Mouse (Mus musculus) c-Kit-positive CD71-positive TER-119-positive erythroid progenitor cells, embryonic 14.5 days (primary cell): ENCODE measurements around the gene Rps6kc1.
A peak's percentile ranks its signal among the peaks of the same experiment; 100 is the strongest.

ENCODE experiments used
- DNase-seq: peaks from one replicate; pipeline ENCODE4 v3.0.0-alpha.2; 2013; ENCODE audit warnings: low spot score

Gene Rps6kc1

DNA sequence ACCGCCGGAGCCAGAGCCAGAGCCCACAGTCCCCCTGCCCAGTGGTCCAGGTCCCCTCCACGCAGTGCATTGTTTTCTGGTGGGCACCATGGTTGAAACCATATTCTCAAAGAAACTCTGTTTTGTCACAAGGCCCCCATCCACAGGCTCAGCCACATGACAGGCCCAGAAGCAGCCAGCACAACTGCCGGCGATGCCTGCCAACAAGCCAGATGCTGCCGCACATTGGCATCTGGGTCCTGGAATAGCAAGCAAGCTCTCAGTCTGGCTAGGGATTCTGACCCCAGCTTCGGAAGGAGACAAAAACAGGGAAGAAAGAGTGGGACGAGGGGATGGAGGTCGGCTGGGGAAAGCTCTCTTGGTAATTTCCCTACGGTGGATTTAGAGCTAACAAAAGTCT, 147.8 kb downstream of the Rps6kc1 start:
- no peak for DNase-seq

DNA sequence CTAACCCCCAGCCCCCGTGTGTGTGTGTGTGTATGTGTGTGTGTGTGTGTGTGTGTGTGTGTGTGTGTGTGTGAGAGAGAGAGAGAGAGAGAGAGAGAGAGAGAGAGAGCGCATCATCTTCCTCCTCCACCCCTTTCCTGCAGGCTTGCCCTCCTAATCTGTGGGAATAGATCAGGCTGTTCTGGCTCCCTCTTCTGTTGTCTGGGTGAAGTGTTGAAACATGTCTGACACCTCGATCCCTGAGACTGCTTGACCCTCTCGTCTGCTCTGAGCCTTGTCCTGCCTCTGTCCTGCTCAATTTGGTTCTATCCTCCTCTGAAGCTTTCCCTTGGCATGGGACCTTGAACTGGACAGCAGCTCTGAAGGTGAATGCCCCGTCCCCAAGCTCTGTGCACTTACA, 149.8 kb downstream of the Rps6kc1 start:
- no peak for DNase-seq

DNA sequence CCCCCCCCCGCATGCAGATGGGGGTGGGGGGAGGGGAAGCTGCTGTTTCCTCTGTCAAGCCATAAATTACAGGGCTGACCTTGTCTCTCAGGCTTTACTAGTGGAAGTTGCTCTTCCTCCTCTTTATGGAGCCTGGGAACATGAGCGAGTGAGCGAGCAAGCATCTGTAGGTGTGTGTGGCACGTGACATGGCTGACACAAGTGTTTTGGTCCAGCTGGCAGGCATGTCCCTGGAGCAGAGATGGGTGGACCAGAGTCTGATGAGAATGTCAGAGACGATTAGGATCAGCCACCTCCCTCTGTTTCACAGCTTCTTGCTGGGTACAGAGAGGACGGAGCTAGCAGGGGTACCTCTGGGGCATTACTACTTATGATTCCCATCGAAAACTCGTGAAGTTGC, 153.7 kb downstream of the Rps6kc1 start:
- no peak for DNase-seq

DNA sequence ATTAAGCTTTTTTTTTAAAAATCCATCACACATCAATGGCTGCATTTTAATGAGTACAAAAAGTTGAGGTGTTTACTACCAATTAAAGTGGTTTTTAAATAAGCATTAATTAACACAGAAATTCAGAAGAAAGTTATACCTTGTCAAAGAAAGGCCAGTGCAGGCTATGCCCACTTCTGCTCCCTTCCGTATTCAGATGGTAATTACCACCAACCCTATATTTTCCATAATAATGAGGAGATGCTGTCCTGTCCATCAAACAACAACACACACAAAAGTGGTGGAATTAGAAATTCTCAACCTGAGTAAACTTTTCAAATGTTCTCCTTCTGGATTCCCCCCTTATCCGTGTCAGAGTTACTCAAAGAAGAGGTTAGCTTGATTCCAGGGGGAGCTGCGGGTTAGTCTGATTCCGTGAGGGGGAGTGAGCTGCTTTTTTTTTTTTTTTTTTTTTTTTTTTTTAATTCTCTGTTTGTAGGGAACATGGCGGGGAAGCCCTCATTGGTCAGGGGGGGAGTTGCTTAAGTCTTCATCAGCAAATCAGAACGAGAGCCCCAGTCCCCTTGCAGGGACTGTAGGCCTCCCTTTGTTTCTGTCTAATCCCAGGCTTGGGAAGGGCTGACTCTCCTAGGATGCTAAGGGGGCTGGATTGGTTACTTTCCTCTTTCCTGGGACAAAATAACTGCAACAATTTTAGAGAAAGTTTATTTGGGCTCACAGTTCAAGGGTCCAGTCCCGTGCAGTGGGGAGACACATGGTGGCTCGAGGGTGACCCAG, 159.6 kb downstream of the Rps6kc1 start:
- DNase-seq, result no peak

DNA sequence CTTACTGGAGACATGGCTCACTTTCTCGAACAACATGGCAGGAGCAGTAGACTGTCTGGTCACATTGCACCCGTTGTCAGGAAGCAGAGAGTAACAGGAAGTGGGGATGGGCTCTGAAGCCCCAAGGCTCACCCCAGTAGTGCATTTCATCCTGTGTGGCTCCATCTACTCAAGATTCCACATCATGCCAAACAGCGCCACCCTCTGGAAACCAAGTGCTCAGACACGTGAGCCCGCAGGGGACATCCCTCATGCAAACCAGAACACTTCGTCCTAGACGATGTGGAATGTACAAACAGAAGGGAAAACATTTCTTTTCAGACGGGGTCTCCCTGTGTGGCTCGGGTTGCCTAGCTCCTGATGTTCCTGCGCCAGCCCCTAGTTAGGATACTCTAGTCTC, 162.6 kb downstream of the Rps6kc1 start:
- no peak for DNase-seq

DNA sequence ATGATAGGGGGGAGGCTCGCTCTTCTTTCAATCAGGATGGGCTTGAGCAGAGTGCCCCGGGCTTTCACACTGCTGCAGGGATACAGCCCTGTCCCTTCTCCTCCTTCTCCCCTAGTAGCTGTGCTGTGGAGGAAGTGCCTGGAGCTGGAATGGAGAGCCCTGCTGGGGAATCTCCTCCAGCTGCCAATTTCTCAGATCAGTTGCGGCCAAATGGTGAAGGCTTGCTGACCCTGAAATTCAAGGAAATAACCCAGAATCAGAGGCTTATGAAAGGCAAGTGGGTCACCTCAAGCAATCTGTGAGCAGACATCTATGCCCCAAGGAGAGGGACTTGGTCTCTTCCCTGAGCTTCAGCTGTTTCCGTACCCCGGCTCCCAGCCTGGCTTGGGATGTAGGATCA, 170.1 kb downstream of the Rps6kc1 start:
- no peak for DNase-seq

DNA sequence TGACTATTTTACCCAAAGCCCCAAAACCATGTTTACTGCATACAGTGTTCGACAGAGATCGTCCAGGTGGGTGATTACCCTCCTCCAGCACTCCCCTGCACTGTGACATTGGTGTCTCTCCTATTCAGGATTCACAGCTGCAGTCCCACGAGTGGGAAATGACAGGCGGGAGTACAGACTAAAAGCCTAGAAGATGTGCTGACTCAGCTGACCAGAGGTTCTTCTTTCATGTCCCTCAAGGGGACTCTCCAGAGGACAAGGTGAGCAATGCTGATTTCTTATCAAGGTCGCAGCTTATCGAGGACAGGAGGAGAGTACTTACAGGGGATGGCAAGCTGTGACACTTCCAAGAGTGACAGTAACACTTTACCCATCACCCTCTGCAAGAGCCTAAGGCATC, 178.8 kb downstream of the Rps6kc1 start:
- DNase-seq, result no peak

DNA sequence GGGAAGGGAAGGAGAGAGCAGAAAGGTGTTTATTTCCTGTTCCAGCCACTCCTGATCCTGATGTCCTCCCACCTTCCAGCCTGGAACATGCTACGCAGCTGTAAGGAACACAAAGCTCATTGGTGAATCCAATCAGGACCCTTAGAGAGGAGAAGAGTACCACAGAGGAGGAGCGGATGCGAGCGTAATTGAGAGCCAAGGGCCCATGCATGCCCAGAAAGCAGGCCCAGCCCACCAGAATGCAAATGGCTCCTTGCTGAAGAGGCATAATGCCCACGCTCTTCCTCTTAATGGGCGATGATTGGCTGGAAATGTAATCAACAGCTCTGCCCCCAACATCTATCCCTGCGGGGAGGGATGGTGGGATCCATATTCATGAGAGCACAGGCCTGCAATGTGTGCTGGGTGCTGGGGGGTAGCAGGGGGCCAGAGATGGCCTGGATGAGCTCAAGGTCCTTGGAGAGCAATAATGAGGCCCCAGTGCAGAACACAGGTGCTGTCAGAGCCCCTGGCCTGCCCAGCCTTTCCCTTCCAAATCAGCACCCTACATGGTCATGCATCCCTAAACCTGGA, 182.0 kb downstream of the Rps6kc1 start:
- DNase-seq, result no peak

DNA sequence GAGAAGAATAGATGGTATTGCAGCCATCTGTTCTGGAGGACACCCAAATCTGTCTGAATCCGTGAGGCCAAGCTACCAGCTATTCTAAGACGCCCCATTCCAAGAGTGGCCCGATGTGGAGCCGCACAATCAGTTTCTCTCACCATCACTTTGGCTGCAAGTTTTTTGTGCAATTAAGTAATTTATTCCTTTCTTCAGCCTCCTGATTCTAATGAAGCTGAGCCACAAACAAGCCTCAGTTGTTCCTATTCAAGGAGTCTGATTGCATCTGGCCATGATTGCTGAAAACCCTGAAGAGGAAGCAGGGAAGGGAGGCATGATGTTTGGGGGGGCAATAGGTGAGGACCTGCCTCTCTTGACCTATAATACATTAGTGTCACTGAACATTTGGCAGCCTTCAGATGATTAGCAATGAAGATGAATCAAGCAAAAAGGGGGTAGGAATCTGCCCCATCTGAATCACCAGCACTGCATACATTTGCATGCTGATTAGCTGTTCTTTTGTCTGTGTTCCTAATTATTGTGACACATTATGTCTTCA, 183.4 kb downstream of the Rps6kc1 start:
- DNase-seq, result no peak

DNA sequence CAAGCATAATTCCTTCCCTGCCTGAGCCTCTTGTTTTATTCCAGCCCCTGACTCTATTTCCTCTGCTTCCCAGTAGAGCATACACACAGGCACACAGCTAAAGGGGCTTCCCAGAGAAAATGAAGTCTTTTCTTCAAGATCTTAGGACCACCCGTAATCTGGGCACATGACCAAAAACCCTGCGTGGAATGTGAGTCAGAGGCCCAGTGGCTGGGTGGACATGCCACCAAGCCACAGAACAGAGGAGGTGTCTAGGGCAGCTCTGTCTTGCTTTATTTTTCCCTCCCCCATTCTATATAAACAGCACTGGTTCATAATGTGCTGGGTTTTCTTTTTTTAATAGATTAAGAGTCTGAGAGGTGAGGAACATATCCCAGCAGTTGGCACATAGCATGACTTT, 184.2 kb downstream of the Rps6kc1 start:
- no peak for DNase-seq

DNA sequence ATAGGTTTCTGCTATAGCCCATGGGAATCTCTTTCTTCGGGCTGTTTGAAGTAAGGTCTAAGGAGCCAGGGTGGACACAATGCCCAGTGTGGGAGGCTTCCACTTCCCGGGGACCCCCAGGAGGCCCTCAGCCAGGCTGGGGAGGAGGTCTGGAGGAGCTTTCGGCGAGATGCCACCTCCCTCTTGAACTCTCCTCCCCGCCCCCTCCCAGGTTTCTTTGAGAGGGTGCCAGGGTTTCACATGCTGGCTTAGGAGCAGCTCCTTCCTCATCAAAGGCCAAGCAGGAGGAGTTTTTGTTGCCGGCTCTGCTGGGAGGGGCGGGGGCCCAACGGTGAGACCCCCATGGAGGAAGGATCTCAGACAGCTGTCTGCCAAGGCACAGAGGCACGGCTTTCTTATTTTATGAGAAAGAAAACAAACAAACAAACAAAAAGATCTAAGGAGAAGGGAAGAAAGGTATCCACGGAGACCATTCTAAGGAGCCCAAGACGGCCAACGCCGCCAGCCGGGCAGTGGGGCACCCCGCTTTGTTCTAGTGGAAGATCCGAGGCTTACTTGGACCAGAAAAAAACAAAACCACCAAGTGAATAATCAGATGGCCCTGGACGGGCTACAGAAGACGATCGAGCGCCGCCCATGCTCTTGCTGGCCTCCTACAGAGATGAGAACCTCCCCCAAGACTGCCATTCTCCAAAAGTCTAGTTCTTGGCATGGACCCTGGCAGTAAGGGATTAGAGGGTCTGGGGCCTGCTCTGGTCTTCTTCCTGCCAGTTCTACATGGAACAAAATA, 186.8 kb downstream of the Rps6kc1 start:
- no peak for DNase-seq

DNA sequence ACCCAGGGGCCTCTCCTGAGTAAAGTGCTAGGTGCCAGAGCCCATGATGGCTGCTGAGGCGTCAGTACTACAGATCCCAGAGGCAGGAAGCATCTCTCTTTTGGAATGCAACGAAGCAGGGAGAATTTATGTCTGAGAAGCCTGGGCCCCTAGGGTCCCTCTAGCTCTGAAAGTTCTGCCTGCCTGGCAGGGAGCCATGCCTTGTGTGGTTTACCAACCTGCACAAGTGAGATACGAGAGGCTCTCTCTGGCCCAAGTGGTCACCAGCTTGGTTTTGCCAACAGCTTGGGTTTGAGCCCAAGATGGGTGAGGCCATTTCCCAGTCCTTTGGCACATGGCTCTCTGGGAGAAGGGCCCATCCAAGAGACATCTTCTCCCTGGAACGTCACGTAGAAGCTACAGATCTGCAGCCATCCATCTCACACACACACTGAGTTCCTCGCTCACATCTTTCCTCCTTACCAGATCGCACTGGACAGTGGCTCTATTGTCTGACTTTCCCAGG, 187.6 kb downstream of the Rps6kc1 start:
- DNase-seq, result no peak

DNA sequence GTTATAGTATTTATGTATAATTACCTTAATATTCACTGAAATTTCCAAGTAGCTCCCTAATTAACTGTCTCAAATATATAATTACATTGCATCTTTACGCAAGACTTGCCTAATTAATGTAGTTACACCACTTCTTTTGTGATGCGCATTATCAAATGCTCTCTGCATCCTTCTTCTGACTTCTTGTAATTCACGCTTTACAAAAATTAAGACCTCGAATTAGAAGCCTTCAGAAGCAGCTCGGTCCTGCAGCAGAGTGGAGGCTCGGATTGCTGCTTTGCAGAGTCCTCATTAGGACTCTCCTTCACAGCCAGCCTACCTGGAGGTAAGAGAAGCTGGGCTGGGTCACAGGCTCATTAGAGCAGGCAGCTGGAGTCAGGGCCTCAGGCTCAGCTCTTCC, 197.7 kb downstream of the Rps6kc1 start:
- no peak for DNase-seq

DNA sequence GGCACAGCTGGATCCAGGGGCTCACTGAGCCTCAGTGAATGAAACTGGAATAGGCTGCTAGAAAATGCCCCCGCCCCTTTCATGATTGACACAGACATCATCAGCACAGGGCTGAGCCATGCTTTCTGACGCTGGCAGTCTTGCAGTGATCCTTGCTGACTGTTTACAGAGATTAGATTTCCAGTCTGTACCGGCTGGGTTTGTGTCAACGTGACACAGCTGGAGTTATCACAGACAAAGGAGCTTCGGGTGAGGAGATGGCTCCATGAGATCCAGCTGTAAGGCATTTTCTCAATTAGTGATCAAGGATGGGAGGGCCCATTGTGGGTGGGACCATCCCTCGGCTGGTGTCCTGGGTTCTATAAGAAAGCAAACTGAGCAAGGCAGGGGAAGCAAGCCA, 214.0 kb downstream of the Rps6kc1 start:
- DNase-seq, result no peak

DNA sequence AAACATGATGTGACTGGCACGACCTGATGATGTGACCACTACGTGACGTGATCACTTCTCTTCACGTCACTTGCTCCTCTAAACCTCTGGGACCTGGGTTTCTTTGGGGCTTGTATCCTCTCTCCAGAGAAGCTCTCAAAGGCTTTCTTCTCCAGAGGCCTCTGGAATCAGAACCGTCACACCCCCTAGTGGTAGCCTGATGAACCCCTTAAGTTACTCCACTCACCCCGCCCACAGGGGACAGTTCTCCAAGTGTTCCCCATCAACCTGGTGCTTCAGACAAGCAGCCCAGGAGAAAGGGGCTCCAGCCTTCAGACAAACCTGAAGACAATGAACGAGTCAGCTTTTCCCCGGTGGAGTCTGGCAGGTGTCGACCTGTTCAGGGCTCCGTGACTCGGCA, 216.0 kb downstream of the Rps6kc1 start:
- DNase-seq, result peak; percentile 1

DNA sequence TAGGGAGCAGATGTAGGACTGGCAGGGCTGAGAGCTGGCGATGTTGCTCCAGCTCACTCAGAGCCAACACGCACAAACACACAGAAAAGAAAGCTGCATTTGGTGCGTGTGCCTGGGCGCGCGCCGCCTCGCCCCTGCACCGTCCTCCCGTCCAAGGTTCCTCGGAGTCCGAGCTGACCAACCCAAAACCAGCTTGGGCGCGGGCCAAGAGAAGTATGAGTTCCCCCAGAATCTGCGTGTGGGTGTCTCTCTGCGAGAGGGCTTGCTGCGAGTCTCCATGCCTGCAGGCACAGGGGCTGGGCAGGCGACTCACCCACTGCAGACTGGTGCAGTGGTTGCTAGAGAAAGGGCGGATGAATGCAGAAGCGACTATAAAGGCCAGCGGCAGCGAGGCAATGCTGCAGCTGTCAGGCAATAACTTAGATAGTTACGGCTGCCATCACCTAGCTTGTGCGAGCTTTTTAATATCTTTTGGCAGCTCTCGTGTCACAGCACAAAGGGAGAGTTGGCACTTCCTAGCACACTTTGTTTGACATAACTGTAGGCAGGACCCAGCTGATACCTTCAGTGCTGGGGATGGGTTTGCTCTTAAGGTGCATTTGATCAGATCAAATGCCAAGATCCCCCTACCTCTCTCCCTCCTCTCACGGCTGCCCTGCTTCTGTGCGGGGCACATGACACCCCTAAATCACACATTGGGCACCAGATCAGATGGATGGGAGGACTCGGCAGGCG, 220.9 kb downstream of the Rps6kc1 start:
- DNase-seq, result no peak

DNA sequence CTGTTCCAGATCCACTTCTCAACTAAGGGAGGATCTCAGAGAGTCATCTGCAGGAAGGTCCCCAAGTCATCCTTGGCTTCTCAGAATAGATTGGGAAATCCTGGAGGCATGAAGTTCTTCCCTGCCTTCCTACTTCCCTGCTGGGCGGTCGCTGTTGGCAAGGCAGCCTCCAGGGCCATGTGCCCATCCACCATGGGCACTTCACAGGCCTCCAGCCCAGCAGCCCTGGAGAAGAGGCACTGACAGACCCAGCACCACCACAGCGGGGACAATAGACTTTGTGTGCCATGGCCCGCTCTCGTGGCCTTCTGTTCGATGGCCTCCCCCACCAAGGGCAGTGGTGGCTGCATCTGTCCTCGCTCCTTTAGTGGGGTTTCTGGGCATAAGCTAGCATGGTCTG, 228.5 kb downstream of the Rps6kc1 start:
- DNase-seq, result no peak

DNA sequence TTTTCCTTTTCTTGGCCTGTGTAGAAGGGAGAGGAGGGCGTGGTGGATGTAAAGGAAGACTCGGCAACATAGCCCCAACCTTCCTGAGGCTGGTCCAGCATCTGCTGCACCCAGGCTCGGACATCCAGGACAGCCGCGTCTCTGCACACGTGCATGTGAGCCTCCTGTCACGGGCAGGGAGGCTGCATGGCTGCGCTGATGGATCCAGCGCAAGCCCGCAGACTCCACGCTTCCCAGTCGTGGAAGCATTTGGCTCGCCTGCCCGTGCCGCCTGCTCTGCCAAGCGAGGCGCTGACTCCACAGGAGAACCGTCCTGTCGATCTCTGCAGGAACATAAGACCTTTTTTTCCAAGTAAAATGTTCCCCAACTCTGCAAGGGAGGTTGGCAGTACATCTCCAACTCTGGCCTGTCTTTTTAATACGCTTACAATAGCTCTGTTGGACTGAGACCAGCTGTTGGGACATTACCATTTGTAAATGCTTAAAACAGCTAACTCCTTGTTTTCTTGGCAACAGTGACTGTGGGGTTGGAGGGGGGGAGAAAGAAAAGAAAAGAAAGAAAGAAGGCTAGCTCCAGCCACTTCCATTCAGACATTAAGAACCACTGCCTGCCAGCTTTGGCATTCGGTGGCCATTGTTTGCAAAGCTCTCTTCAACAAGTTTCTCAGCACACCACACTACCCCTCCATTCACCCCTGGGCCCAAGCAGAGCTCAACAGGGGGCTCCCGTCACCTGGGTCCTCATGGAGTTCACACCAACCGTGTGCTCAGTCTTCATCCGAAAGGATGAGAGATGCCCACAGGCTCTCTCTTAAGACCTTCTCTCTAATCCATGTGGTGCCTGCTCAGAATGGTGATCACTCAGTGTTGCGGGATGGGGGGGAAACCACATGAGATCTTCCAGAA, 229.3 kb downstream of the Rps6kc1 start:
- no peak for DNase-seq

DNA sequence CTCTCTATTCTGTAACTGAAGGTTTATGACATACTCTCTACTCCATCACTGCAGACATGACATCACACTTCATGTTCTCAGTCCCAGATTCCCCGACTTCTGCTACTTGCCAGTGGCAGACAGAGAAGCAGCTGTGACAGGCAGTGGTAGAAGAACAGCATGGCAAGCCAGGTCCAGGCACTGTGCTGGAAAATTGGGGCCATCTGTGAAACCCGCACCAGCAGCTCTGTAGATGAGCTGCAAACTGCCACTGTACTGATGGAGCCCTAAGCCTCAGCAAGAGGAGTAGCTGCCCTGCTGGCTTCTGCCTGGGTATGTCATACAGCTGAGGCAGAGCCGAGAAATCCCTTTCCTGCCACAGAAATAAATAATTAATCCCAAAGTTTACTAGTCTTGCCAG, 236.1 kb downstream of the Rps6kc1 start:
- DNase-seq, result no peak

DNA sequence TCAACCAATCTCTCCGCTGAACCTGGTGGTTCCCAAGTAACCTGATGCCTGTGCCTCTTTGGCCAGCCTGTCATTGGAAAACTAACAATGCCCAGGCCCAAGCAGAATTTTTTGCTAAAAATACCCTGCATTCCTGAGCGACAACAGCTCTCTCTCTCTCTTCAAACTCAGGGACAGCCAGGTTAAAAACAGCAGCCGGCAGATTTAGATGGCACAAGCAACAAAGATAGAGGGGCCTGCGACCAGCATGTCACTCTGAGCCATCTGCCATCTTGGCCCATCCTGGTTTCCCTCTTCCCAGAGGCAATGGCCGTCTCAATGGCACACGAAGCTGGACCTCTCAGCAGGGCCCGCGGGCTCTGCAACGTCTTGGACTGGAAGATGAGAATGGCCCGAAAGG, 242.5 kb downstream of the Rps6kc1 start:
- no peak for DNase-seq

DNA sequence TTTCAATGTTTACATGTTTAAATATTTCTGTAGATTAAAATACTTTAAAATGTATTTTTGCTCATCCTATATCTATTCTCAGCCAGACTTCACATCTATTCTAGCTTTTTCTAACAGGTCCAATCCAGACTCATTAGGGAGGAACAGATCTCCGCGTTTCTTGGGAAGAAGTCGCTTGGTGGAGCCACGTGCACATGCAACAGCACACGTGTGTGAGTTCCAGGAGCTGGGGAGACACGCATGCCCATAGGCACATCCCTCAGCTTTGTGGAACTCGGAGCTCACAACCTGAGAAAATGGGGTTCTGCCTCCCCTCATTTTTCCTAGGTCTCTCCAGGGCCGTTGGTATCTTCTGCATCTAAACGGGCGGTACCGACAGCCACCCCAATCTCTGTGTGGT, 243.7 kb downstream of the Rps6kc1 start:
- no peak for DNase-seq
